Mouse (Mus musculus) G1E-ER4 (cell line): ENCODE measurements around the gene Csrnp1. TPM values are rescaled to one million over a fixed set of nuclear protein-coding genes. Genes with fewer than 3 reads are reported as not detected.
A peak's percentile ranks its signal among the peaks of the same experiment; 100 is the strongest.

ENCODE experiments used
- GATA1 ChIP-seq: IDR thresholded peaks from one replicate; pipeline ENCODE4 v1.8.0; 2012; ENCODE audit warnings: low read length, inconsistent platforms
- polyA plus RNA-seq: library from polyadenylated mRNA; stranded (reverse); fragments of >175 nt; gene quantifications from 2 replicates; pipeline ENCODE4 v1.2.3, GENCODE M21; 2012

The Csrnp1 gene
- polyA plus RNA-seq: 33.4 and 36.8 TPM in 2 replicates

GRCm38 (mm10) chr9:119984536-119985011 lies at the start of gene Csrnp1:
TSS of gene Csrnp1 (minus strand) at chr9:119984658.
- TF ChIP-seq GATA1: no peak

DNA sequence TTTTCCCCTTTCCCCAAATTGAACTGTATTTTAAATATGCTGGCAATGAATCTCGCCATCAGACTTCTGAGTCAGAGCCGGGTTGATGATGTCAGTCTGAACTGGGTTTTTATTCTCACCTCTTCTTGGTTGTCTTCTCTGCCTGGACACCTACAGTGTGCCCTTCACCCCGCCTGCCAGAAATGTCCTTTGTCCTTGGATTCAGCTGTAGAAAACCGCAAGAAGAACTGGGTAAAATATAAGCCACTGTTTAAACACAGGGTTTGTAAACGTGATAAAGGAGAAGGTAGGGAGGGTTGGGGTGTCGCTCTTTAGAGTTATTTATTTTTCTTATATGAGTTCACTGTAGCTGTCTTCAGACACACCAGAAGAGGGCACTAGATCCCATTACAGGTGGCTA lies 48.3 kb upstream of the Csrnp1 start:
- no peak for TF ChIP-seq GATA1

- TF ChIP-seq GATA1: peak; percentile 25
These were observed 46.0 kb upstream of the Csrnp1 start for GRCm38 (mm10) chr9:120030421-120030820.

DNA sequence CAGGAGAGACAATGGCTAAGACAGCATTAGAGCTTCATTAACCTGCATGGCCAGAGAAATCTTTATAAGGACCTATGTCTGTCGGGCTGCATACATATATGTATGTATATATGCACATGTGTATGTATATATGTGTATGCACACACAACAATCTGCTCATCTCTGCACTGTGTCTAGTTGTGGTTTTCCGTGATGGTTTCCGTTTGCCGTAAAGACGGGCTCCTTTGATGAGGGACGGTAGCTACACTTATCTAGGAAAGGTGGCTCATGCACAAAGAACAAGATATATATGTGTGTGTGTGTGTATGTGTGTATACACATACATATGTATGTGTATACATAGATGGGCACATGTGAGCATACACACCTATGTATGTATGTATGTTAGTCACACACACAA lies 45.4 kb upstream of the Csrnp1 start:
- no peak for TF ChIP-seq GATA1

DNA sequence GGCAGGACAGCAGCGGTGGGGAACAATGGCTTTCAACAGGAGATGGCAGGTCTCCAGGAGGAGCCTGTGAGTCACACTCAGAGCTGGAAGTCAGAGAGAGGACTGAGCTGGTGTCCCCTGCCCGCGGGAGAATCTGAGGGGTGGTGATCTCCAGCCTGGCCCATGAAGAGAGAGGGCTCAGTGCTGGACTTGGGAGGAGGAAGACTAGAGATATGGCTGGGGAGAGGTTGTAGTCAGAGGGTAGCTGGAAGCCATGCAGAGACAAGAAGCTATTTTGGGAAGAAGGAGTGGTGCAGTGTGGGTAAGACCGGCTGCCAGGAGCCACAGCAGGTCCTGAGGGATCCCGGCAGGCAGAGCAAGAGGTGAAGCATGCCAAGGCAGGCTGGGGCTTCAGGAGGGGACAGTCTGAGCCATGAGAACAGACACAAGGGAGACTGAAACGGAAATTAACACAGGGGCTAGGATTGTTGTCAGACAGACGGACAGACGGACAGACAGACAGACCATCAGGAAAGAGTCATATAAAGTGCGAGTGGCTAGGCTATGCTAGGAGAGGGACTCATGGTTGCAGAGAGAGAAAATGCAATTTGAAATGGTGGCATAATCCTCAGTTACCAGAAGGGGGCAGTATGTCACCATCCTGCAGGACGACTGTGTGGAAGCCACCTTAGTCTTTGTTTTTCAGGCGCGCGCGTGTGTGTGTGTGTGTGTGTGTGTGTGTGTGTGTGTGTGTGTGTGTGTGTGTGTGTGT lies 43.1 kb upstream of the Csrnp1 start:
- no peak for TF ChIP-seq GATA1

- no peak for TF ChIP-seq GATA1
These were observed 40.2 kb upstream of the Csrnp1 start for GRCm38 (mm10) chr9:120024625-120025024.

GRCm38 (mm10) chr9:120024171-120024570 lies 39.7 kb upstream of the Csrnp1 start:
- TF ChIP-seq GATA1: no peak

DNA sequence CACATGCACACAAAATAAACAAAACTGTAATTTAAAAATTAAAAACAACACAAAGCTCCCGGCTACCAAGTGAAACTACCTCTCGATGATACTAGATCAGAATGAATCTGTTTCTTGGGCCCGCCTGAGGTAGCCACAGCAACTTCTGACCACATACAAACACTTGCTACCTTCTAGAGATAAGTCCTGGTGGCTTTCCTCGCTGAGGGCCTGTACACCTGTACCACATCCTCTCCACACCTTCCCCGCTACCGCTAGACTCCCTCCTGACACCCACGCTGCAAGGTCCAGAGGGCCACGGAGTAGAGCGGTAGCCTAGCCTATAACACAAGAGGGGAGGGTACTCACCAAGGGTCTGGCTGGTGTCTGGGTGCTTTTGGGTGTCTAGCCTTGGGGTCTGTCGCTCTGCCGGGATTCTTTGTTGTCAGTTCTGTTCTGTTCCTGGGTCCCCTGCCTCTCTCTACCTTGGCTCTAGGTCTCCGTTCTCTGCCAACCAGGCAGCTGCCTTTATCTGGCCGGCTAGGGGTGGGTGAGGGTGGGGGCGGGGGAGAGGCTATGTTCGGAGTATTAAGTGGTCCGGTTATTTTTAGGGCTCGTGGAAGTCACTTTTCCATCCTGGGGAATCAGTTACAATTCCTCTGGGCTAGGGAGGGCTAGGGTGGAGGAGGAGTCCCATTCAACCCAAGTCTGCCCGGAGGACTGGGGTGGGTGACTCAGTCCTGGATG lies 38.8 kb upstream of the Csrnp1 start, which contains the start of gene Xirp1:
Gene Xirp1 (minus strand): TSS at position 513 of the 726 bp plus-strand sequence.
- TF ChIP-seq GATA1: no peak

DNA sequence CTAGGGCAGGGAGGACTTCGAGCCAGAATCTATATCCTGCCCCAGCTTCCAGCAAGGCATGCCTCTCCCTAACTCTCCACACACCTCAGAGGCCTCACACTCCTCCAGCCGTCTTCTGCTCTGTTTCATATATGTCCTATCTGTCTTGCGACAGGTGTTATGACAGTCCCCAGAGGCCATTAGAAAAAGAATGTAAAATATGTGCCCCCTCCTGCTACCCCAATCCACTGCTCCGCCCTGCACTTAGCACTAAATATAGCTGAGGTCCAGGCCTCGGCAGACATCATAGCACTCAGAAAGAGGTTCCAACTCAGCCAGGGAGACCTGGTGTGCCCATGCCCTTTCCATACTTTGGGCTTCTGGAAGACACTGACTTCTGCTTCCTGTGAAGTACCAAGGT lies 36.7 kb upstream of the Csrnp1 start:
- no peak for TF ChIP-seq GATA1

GRCm38 (mm10) chr9:120020285-120020890 lies 35.9 kb upstream of the Csrnp1 start:
- TF ChIP-seq GATA1: no peak

DNA sequence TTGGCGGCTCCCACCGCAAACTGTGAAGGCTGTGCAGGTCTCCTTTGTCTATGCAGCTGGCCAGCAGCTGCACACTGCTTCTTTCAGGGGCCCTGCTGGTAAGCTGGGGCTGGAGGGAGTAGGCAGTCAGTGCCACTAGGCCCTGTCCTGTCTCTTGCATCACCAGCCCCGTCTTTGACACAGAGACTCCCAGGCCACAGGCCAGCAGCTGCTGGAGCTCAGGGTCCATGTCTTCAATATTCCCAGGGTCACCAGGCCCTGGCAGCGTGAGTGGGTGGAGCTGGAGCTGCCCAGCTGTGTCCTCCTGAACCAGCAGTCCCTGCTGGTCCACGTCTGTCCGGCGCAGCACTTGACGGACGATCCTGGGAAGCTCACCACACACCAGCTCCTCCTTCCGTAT lies 32.5 kb upstream of the Csrnp1 start:
- no peak for TF ChIP-seq GATA1

GRCm38 (mm10) chr9:120014828-120015227 lies 30.4 kb upstream of the Csrnp1 start:
- TF ChIP-seq GATA1: no peak

DNA sequence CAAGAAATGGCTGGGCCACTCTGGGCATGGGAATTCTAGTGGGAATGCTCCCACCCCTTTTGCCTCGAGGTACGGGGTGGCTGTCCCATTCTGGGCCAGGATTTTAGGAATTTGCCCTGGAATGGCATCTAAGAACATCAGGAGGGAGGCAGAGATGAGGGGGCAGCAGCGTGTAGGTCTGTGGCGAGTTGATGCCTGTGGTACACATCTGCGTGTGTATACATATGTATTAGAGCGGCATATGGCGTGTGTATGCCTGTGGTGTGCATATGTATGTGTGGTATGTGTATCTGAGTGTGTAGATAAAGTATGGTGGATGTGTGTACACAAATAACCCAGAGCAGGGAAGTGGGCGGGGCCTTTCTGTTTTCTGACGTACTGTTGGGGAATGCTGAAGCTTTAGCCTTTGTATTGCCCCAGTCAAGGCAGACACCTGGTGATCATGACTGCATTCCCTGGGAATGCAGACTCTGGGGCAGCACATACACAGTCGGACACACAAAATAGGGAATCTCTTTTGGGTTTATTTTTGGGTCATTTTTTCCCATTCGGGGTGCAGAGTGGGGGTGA lies 28.9 kb upstream of the Csrnp1 start:
- no peak for TF ChIP-seq GATA1

DNA sequence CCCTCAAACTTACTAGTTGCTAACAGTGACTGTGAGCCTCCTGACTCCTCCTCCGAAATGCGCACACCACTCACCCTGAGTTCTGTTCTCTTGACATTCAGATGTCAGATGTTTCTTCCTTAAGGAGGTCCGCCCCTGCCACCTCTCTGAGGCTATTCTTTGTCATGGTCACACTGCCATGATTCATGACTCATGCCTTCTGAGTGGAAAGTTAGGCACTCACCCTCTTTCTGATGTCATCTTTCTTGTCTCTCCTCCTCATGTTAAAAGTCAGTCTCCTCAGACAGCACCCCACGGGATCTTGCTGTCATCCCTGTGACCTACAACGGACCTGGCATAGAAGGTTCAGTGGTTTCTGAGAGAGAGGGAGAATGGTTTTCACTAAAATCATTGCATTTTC lies 28.3 kb upstream of the Csrnp1 start:
- TF ChIP-seq GATA1: no peak

GRCm38 (mm10) chr9:120011533-120011932 lies 27.1 kb upstream of the Csrnp1 start:
- TF ChIP-seq GATA1: no peak
